Mouse (Mus musculus): ENCODE data around the gene Fgfr2.

Gene Fgfr2

DNA sequence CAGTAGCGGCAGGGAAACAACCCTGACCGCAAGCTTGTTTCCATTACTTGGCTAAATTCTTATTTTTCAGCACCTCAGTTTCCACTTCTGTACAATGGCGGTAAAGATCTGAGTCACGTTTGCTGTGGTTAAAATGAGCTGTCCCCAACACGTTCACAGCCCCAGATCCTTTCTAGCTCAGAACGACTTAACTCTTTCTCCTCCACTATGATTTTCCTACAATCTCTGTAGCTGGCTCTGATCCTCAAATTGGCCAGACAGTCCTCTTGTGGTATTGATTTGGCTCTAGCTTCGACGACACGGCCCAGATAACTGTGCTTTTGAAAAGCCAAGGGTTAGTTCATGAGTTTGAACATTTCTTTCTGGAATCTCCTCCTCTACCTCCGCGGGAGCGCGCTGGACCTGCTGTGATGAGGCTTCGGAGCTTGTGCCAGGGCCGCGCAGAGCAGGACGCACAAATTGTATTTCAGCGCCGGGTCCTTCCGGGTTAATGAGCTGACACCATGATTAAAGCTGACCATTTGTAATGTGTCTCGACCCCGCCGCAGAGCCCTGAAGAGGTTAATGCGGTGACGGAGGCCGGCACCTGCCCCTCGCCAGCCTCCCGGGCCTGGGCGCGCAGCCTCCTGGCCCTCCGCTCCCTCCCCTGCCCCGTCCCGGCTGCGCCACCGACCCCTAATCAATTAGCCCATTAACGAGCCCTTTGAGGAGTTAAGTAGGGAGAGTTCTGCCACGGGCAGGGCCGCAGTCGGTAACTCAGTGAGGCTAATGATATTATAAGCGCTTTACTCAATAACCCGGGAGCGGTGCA lies 1571.0 kb downstream of the Fgfr2 start:
- no peaks in the 10 kb centered on the region for H3K36me3 ChIP-seq (ENCODE audit: control insufficient read depth, insufficient read depth, low read length, poor library complexity, severe bottlenecking)
- no peak for DNase-seq (ENCODE audit: low read depth, low spot score)
- peaks cover 3% of the 10 kb centered on the region; the same call in 1 of the 2 replicates for H3K27me3 ChIP-seq (ENCODE audit: control insufficient read depth, insufficient read depth, low read length, poor library complexity, severe bottlenecking)

DNA sequence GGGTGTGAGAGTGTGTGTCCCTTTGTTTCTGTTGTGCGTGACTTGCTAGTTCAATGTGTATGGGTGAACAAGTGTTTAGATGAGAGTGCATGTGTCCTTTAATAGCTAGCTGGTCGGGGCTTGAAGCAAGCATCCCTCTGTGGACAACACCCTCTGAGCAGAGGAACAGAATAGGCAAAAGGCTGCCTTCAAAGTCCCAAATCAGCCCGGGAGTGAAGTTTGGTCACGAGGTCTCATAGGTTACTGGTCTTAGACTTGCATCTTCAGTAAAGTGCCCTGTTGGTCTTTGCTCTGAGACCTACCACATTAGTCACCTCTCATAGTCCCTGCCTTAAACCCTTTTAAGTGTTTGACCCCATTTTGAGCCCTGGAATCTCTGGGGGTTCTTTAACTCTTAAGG lies 1571.7 kb downstream of the Fgfr2 start:
- Histone ChIP-seq H3K27me3 (ENCODE audit: control insufficient read depth, insufficient read depth, low read length, poor library complexity, severe bottlenecking) (peaks cover 3% of the 10 kb centered on the region; the same call in 1 of the 2 replicates), H3K36me3 (ENCODE audit: control insufficient read depth, insufficient read depth, low read length, poor library complexity, severe bottlenecking) (no peaks in the 10 kb centered on the region)
- no peak for DNase-seq (ENCODE audit: low read depth, low spot score)

DNA sequence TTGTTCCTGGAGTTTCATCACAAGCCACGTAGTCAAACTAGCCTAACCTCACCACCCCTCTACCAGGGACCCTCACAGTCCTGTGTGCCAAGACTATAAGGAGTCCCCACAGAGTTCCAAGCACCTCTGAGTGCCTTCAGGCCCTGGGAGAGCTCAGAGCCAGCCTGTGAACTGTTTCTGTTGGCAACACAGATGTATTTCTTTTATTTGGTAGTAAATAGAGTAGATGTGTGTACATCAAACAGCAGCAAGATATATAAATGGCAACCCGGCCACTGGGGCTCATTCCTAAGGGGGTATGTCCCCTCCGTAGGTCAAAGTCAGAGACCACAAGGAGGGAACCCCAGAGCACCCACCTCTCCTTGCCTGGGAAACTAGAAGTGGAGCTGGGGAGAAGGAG lies 1574.7 kb downstream of the Fgfr2 start, which contains the start of gene Hmx2:
TSS of gene Hmx2 (plus strand) at position 301 of the 400 bp plus-strand sequence.
- no peaks in the 10 kb centered on the region for H3K36me3 ChIP-seq (ENCODE audit: control insufficient read depth, insufficient read depth, low read length, poor library complexity, severe bottlenecking)
- DNase-seq (ENCODE audit: low read depth, low spot score): no peak
- H3K27me3 ChIP-seq (ENCODE audit: control insufficient read depth, insufficient read depth, low read length, poor library complexity, severe bottlenecking): peaks cover under 1% of the 10 kb centered on the region; the same call in 1 of the 2 replicates

DNA sequence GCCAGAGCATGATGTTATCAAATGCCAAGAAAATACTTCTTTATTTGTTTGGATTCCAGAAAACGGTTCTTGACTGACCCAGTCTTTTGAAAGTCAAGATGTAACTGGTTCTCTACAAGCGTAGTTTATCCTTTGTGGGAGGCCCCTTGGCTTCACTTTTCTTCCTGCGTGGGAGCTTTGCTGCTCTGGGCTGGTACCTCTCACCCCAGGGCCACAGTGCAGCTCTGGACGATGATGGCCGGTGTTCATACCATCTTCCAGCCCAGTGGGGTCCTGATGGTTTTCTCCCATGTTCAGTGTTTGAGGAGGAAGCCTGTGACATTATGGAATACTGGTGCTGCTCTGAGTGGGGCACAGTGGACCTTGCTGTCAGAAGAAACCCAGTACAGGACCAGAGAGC lies 1575.7 kb downstream of the Fgfr2 start:
- DNase-seq (ENCODE audit: low read depth, low spot score): no peak
- Histone ChIP-seq H3K36me3 (ENCODE audit: control insufficient read depth, insufficient read depth, low read length, poor library complexity, severe bottlenecking) (no peaks in the 10 kb centered on the region), H3K27me3 (ENCODE audit: control insufficient read depth, insufficient read depth, low read length, poor library complexity, severe bottlenecking) (peaks cover 4% of the 10 kb centered on the region; the same call in 1 of the 2 replicates)

DNA sequence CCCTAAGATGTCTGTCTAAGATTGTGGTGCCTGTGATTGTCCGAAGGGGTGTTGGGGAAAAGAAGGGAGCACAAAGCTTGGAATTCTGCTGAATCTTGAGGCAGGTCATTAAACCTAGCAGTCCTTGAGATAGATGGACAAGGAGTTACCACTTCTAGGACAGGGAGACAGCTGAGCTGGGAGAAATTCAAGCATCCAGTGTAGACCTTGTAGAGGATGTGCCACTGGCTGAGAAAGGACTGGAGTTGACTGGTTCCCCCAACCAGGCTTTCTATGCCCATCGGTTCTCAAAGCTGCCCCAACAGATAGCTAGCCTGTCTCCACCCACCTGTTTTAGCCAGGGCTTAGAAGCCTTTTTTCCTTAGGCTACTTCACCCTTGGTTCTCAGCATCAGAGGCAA lies 1576.7 kb downstream of the Fgfr2 start:
- H3K36me3 ChIP-seq (ENCODE audit: control insufficient read depth, insufficient read depth, low read length, poor library complexity, severe bottlenecking): no peaks in the 10 kb centered on the region
- no peak for DNase-seq (ENCODE audit: low read depth, low spot score)

DNA sequence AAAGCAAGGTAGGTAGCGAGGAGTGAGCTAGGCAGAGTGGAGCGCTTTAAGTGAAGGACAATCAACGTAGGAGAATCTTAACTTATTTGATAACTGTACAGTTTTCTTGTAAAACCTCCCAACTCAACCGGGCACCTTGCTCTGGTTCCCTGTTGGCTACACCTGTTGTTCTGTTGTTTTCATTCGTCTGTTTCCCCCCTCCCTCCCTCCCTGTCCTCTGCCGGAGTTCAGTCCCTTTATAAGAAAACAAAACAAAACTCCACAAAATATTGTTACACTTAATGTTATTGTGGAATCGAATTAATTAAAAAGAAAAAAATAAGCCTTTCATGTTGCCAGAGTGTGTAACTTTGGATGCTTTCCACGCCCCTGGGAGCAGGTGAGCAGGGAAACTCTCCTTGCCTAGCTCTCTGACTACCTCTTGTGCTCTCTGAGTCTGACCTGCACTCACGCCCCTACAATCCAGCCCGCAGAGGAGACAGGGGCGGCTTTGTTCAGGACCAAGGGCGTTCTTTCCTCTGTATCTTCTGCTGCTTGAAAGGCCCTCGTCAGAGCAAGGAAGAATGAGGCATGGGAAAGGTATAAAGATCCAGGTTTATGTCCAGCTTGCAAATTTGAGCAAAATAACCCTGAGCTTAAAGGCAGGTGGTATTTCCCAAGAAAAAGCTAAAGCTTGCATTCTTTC lies 1577.3 kb downstream of the Fgfr2 start:
- DNase-seq (ENCODE audit: low read depth, low spot score): no peak
- Histone ChIP-seq H3K27me3 (ENCODE audit: control insufficient read depth, insufficient read depth, low read length, poor library complexity, severe bottlenecking) (peaks cover 6% of the 10 kb centered on the region; the same call in 1 of the 2 replicates), H3K36me3 (ENCODE audit: control insufficient read depth, insufficient read depth, low read length, poor library complexity, severe bottlenecking) (no peaks in the 10 kb centered on the region)

More for the DNA sequence above, 1576.7 kb downstream of the Fgfr2 start:
- H3K27me3 ChIP-seq (ENCODE audit: control insufficient read depth, insufficient read depth, low read length, poor library complexity, severe bottlenecking): peaks cover 4% of the 10 kb centered on the region; the same call in 1 of the 2 replicates

DNA sequence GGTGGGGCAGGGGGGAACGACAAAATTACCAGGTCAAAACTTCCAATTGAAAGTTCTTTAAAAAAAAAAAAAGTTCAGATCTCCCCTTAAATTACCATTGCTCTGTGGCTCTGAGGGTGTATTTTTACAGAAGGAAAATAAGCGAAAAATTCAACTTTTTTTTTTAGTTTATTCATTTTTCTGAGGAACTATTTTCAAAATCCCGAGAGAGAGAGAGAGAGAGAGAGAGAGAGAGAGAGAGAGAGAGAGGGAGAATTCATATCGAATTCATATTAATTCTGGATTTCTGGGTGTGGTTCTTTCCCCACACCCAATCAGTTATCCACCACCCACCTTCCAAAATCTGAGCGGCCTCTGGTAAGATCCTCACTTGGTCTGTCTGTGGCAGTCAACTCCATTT lies 1578.3 kb downstream of the Fgfr2 start:
- H3K36me3 ChIP-seq (ENCODE audit: control insufficient read depth, insufficient read depth, low read length, poor library complexity, severe bottlenecking): no peaks in the 10 kb centered on the region
- peaks cover 11% of the 10 kb centered on the region; the same call in 1 of the 2 replicates for H3K27me3 ChIP-seq (ENCODE audit: control insufficient read depth, insufficient read depth, low read length, poor library complexity, severe bottlenecking)
- DNase-seq (ENCODE audit: low read depth, low spot score): no peak

DNA sequence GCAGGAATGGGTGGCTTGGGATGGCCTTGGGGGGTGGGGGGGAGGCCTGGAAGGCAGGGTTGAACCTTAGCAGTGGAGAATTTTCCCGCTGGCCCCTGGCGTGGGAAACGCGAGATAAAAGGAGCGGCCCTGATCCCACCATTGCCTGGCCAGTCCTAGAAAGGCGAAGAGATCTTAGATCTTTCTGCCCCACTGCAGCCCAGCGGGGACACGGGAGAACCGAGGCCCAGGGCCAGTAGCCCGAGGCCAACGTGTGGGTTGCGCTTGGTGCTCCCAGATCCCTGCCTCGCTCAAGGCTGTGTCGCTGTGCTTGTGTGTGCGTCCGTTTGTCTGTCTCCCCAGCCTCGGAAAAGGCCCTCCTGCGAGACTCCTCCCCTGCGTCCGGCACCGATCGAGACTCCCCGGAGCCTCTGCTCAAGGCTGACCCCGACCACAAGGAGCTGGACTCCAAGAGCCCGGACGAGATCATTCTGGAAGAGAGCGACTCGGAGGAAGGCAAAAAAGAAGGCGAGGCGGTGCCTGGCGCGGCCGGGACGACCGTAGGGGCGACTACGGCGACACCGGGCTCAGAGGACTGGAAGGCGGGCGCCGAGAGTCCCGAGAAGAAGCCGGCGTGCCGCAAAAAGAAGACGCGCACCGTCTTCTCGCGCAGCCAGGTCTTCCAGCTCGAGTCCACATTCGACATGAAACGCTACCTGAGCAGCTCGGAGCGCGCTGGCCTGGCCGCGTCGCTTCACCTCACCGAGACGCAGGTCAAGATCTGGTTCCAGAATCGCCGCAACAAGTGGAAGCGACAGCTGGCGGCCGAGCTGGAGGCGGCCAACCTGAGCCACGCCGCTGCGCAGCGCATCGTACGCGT lies 1579.3 kb downstream of the Fgfr2 start:
- peak; percentile 45 for DNase-seq (ENCODE audit: low read depth, low spot score)
- H3K27me3 ChIP-seq (ENCODE audit: control insufficient read depth, insufficient read depth, low read length, poor library complexity, severe bottlenecking): peaks cover 11% of the 10 kb centered on the region; the same call in 1 of the 2 replicates
- H3K36me3 ChIP-seq (ENCODE audit: control insufficient read depth, insufficient read depth, low read length, poor library complexity, severe bottlenecking): no peaks in the 10 kb centered on the region

DNA sequence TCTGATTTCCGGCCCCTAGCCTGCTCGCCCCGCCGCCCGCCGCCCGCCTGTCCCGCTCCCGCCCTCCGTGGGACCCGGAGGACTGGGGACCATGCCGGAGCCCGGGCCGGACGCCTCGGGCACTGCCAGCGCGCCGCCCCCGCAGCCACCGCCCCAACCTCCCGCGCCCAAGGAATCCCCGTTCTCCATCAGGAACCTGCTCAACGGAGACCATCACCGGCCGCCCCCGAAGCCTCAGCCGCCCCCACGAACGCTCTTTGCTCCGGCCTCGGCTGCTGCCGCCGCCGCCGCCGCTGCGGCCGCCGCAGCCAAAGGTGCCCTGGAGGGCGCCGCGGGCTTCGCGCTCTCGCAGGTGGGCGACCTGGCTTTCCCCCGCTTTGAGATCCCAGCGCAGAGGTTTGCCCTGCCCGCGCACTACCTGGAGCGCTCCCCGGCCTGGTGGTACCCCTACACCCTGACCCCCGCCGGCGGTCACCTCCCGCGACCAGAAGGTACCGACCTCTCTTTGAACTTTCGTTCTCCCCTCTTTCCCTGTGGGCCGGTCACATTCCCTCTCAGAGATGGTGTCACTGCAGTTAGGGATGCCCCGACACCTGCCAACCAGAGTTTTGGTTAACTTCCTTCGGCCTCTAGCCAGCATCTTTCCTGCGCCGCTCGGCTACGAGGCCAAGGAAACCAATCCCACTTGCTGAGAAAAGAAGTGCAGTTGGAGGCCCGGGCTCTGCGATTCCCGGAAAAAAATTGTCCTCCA lies 1580.1 kb downstream of the Fgfr2 start:
- no peaks in the 10 kb centered on the region for H3K36me3 ChIP-seq (ENCODE audit: control insufficient read depth, insufficient read depth, low read length, poor library complexity, severe bottlenecking)
- DNase-seq (ENCODE audit: low read depth, low spot score): peak; percentile 20
- H3K27me3 ChIP-seq (ENCODE audit: control insufficient read depth, insufficient read depth, low read length, poor library complexity, severe bottlenecking): peaks cover 11% of the 10 kb centered on the region; the same call in 1 of the 2 replicates

DNA sequence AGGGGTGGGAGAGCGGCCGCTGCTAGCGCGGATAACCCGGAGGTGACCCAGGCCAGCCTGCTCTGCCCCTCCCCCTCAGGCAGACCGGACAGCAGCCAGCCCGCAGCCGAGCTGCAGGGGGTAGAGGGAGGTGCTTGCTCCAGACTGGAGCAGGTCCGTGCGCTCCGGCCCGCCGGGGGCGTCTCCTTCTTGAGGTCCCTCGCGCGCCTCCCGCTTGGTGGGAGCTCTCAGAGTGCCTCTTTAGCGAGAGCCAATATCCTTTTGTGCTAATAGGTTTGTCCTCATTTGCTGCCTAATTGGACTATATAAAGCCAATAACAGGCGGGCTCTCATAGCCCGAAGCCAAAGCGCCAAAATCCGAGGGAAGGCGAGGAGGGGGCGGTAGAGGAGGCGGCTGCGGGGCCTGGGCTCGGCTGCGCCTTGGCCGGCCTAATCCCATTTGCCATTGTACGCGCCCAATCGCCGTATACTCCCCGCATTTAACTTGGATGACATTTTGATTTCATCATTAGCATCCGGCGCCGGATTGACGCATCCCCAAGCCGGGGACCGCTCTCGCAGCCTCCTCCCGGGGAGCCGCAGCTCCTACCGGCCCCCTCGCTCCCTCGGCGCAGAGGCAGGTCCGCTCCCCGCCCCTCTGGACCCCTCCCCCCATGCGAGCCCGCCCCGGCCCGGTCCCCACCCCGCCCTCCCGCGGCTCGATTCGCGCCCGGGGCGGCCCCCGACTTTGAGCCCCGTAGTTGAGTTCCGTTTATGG lies 1580.9 kb downstream of the Fgfr2 start, which contains the start of gene Hmx3:
TSS of gene Hmx3 (plus strand) at position 753 of the 757 bp plus-strand sequence.
- Histone ChIP-seq H3K27me3 (ENCODE audit: control insufficient read depth, insufficient read depth, low read length, poor library complexity, severe bottlenecking) (peaks cover 11% of the 10 kb centered on the region; the same call in 1 of the 2 replicates), H3K36me3 (ENCODE audit: control insufficient read depth, insufficient read depth, low read length, poor library complexity, severe bottlenecking) (no peaks in the 10 kb centered on the region)
- DNase-seq (ENCODE audit: low read depth, low spot score): peak; percentile 38

DNA sequence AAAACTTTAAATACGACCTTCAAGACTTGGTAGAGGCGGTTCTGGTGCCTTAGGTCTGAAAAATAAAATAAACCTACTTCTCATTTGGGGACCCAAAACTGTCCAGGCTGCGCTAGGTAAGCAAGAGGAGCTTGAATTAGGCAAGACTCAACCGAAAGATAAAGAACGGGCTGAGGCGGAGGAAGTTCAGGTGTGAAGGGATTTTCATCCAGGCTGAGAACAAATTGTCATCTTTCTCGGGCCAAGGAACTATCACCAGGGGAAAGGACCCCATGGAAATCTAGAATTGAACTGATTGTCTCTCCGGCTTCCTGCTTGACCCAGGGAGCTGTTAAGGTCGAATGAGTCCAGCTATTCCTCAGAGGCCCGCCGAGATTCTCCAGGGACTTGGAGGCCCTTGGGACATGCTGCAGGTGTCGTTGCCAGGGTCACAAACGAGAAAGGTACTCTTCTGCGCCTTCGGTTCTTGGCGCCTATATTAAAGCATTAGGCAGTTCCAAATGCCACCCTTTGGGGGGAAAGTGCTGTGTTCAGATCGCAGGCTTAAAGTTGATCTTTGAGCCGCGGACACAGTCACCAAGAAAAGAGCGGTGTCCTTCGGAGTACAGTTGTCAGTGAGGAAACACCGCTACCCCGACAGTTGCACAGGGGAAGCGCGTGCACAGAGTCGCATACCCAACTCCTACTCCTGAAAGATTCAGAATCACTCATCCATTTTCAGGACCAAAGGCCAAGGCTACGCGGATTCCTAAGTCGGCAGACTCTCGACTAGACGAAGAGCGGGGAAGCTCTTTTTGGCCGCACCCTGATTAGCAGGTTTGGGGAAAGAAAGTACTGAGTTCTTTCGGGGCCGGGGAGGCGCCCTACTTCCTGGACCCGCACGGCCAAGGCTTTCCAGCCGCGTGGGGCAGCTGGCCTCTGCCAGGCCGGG lies 1581.7 kb downstream of the Fgfr2 start:
- H3K27me3 ChIP-seq (ENCODE audit: control insufficient read depth, insufficient read depth, low read length, poor library complexity, severe bottlenecking): peaks cover 11% of the 10 kb centered on the region; the same call in 1 of the 2 replicates
- DNase-seq (ENCODE audit: low read depth, low spot score): peak; percentile 31

DNA sequence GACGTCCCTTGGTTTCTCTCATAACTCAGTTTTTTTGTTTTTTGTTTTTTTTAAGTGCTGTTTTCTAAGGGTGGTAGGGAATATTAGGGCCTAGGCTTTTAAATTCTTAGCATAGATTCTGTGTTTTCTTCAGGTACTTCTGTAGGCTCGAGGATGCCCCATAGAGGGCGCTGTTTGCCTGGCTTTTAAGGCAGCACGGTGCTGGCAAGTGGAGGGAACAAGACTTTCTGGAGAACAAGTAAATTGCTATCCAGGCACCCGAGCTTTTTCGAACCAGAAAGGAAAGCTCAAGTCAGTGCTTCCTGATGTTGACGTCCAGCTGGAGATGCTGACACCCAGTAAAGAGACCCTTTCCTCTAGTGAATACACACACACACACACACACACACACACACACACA lies 1583.2 kb downstream of the Fgfr2 start:
- Histone ChIP-seq H3K27me3 (ENCODE audit: control insufficient read depth, insufficient read depth, low read length, poor library complexity, severe bottlenecking) (peaks cover 11% of the 10 kb centered on the region; the same call in 1 of the 2 replicates), H3K36me3 (ENCODE audit: control insufficient read depth, insufficient read depth, low read length, poor library complexity, severe bottlenecking) (no peaks in the 10 kb centered on the region)
- DNase-seq (ENCODE audit: low read depth, low spot score): peak; percentile 85

More for the DNA sequence above, 1581.7 kb downstream of the Fgfr2 start:
- H3K36me3 ChIP-seq (ENCODE audit: control insufficient read depth, insufficient read depth, low read length, poor library complexity, severe bottlenecking): no peaks in the 10 kb centered on the region
